Mouse (Mus musculus): Measurements from ENCODE around the gene Ttll12.

DNA sequence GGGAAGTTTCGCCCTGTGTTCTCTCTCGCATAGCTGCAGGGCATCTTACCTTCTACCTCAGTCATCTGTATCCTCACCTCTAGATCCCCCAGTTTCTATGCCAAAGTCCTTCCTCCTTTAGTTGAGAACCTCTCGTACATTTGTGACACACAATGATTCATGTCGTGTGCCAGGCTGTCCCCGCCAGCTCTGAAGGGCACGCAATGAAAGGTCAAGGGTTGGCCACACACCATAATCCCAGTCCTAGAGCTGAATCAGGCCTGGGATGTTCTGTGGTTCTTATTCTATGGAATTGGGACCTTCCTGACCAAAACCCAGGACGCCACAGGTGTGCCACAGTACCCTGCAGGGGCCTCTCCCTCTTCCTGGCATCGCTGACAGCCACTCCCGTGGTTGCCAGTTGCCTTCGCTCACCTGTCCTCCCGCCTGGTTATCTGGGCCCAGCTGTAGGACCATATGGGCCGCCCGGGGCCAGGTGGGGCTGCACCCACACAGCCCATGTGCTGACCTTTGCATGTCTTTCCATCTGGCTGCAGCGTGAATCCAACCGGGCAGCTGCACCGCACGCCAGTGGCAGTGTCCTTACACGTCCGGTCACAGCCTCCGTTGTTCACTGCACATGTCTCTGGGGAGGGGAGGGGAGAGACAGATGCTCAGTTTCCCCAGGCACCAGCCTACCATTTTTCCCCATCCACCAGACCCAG, 43.4 kb upstream of the Ttll12 start:
- TF ChIP-seq POLR2A (IDR thresholded peaks at IDR 0.05; ENCODE audit: borderline replicate concordance, extremely low read depth, low read depth, low read length) (no peak), CTCF (IDR thresholded peaks at IDR 0.05; ENCODE audit: insufficient read depth, low read length) (no peak)

All from lung, adult 2 months (tissue).